Mouse (Mus musculus) stomach, postnatal 0 days (tissue): ENCODE results near the gene Sln. TPM values are rescaled to one million over a fixed set of nuclear protein-coding genes. Genes with fewer than 3 reads are reported as not detected.

Experiments
- ATAC-seq: fragments of 200-750 bp; cut with Nextera tagmentation; 2 replicates; pipeline ENCODE4 v1.8.0; 2017; ENCODE audit not compliant: low FRiP score, low TSS enrichment
- DNase-seq: peaks from one replicate; pipeline ENCODE4 v3.0.0-alpha.2; 2016; ENCODE audit warnings: low spot score
- H3K27ac ChIP-seq: fragments of 300-500 bp; sonication (generic); replicated peaks from 2 replicates; pipeline ENCODE4 v1.5.1; 2014; ENCODE audit warnings: mild to moderate bottlenecking, control low read depth
- H3K27me3 ChIP-seq: fragments of 300-500 bp; sonication (generic); 2 replicates; pipeline ENCODE4 v1.6.1; 2014; ENCODE audit warnings: low read length; ENCODE audit not compliant: control insufficient read depth, insufficient read depth
- H3K36me3 ChIP-seq: fragments of 300-500 bp; sonication (generic); 2 replicates; pipeline ENCODE4 v1.6.1; 2014; ENCODE audit warnings: low read length, mixed read lengths; ENCODE audit not compliant: control insufficient read depth, insufficient read depth
- H3K4me1 ChIP-seq: fragments of 300-500 bp; sonication (generic); replicated peaks from 2 replicates; pipeline ENCODE4 v1.6.1; 2014; ENCODE audit warnings: antibody characterized with exemption; ENCODE audit not compliant: control insufficient read depth, insufficient read depth
- H3K4me2 ChIP-seq: fragments of 300-500 bp; sonication (generic); replicated peaks from 2 replicates; pipeline ENCODE4 v1.6.1; 2014; ENCODE audit warnings: low read depth, mild to moderate bottlenecking, control low read depth, moderate library complexity
- H3K4me3 ChIP-seq: fragments of 300-500 bp; sonication (generic); 2 replicates; pipeline ENCODE4 v1.5.1; 2014; ENCODE audit warnings: low read depth, low read length, control low read depth
- H3K9ac ChIP-seq: fragments of 300-500 bp; sonication (generic); 2 replicates; pipeline ENCODE4 v1.6.1; 2014; ENCODE audit warnings: mild to moderate bottlenecking, low read length, control low read depth, mixed read lengths
- H3K9me3 ChIP-seq: fragments of 300-500 bp; sonication (generic); 2 replicates; pipeline ENCODE4 v1.6.1; 2016; ENCODE audit warnings: low read length; ENCODE audit not compliant: control insufficient read depth
- CTCF ChIP-seq: IDR thresholded peaks from 2 replicates; pipeline ENCODE4 v1.5.1; 2016; ENCODE audit warnings: antibody characterized with exemption, low read depth, mild to moderate bottlenecking, moderate library complexity
- EP300 ChIP-seq: optimal IDR thresholded peaks from 2 replicates; pipeline ENCODE3; 2016; ENCODE audit warnings: antibody characterized with exemption
- WGBS: fragments of 180-500 bp; shearing (Covaris S2); extraction: QIAGEN DNeasy Blood & Tissue Kit; methylation state at CpG from one replicate; pipeline ENCODE4 v1.1.7; 2014; 5-methylcytosine and 5-hydroxymethylcytosine counted together
- polyA plus RNA-seq: library from polyadenylated mRNA; unstranded; fragments of >200 nt; fragmentation: Nextera tagmentation; extraction: Ambion mirVana; gene quantifications from 2 replicates; pipeline ENCODE4 v1.2.1, GENCODE M21; 2015

The Sln gene
- 0.30 and 0.80 TPM in 2 replicates for polyA plus RNA-seq

DNA sequence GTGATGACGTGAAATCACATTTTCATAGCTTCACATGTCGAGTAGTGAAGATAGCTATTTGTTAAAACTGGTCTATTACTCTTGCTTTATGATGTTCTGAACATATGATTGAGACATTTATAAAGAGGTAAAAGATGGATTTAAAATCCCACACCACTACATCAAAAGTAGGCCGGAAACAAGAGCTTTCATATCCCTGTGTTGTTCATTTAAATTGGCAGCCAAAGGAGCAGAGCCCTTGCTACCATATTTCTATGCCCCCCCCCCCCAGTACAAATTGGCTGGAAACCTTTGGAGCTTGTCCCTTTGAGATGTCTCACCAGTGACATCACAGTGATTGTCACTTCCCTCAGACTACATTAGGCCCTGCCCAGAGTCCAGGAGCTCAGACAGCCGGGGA, at the start of gene Sln:
Gene Sln, plus strand, starts transcription at position 301 of the 400 bp plus-strand sequence.
- no peak within 1 kb of the TSS for H3K9ac ChIP-seq
- H3K27me3 ChIP-seq = no peaks in the 10 kb centered on the region
- H3K4me3 ChIP-seq = no peak within 1 kb of the TSS
- H3K9me3 ChIP-seq = no peaks in the 10 kb centered on the region
- TF ChIP-seq CTCF = no peak
- no peak for TF ChIP-seq EP300
- H3K36me3 ChIP-seq = no peaks in the 10 kb centered on the region
- H3K4me1 ChIP-seq = no peaks in the 10 kb centered on the region
- no peak within 1 kb of the TSS for H3K27ac ChIP-seq
- DNase-seq (no peak), ATAC-seq (no peak)
- WGBS = 82% methylated on average over 4 of the region's 4 CpGs
- no peak within 1 kb of the TSS for H3K4me2 ChIP-seq

DNA sequence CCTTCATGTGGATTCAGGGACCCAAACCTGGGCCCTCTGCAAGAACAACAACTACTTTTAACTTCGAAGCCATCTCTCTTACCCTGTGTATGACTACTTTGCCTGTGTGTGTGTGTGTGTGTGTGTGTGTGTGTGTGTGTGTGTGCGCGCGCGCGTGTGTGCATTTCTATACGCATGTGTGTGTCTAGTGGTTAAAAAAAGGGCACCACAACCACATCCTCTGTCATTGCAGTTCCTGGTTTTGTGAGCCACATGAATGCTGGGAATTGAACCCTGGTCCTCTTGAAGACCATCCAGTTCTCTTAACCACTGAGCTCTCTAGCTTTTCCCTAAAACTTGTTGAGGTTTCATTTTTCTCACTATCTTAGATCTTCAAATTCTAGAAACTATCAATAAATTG, 47.0 kb upstream of the Sln start:
- no peaks in the 10 kb centered on the region for H3K27me3 ChIP-seq
- H3K27ac ChIP-seq = no peak overlapping the region
- no peak overlapping the region for H3K4me2 ChIP-seq
- ATAC-seq (no peak), DNase-seq (no peak)
- no peak overlapping the region for H3K9ac ChIP-seq
- H3K36me3 ChIP-seq = no peaks in the 10 kb centered on the region
- no peaks in the 10 kb centered on the region for H3K4me1 ChIP-seq
- TF ChIP-seq CTCF = no peak
- no peak for TF ChIP-seq EP300
- no peaks in the 10 kb centered on the region for H3K9me3 ChIP-seq
- WGBS = 98% methylated on average over 7 of the region's 7 CpGs
- H3K4me3 ChIP-seq = no peak overlapping the region

DNA sequence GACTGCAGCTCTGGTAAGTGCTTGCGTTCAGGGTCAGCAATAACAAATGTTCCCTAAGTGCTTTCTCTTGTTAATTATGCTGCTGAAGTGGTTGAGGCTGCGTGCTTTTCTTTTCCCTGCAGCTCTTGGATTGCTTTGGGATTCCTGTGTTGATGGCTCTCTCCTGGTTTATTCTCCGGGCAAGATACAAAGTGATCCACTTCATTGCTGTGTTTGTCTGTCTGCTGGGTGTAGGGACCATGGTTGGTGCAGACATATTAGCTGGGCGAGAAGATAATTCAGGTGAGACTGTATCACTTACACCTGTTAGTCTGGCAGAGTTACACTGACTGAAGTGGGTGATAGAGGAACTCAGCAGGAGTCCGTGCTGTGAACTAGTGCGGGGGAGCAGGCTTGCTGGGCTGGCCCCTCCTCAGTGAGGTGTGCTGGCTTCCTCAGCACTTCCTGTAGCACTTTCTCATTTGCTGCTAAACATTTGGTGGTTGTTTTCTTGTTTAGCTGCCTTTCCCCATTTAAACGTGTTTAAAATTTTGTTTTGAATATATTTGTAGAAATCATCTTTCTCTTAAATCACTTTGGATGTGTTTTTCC, 43.4 kb upstream of the Sln start:
- Histone ChIP-seq H3K4me3 (no peak overlapping the region), H3K27me3 (no peaks in the 10 kb centered on the region), H3K36me3 (no peaks in the 10 kb centered on the region), H3K9me3 (no peaks in the 10 kb centered on the region), H3K4me2 (no peak overlapping the region), H3K4me1 (no peaks in the 10 kb centered on the region), H3K27ac (no peak overlapping the region), H3K9ac (no peak overlapping the region)
- DNase-seq = no peak
- 23% methylated on average over 7 of the region's 7 CpGs for WGBS
- no peak for TF ChIP-seq EP300
- ATAC-seq = no peak

DNA sequence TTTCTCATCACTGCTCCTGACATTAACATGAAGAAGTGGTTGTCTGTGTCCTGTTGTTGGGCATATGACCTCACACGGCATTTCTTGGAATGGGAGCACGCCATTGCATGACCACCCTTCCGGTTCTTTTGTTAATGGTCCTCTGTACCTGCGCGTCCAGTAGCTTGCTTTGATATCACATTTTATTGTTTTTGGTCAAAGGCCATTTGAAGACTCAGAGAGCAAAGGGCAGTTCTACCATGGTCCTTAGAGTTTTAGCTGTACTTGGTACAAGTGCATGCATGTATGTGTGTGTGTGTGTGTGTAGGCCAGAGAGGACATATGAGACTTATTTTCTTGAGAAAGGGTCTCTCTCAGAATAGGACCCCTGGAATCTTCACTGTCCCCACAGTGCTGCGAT, 36.5 kb upstream of the Sln start:
- DNase-seq = no peak
- H3K36me3 ChIP-seq = no peaks in the 10 kb centered on the region
- H3K27me3 ChIP-seq = no peaks in the 10 kb centered on the region
- H3K9ac ChIP-seq = no peak overlapping the region
- no peak overlapping the region for H3K4me2 ChIP-seq
- no peaks in the 10 kb centered on the region for H3K4me1 ChIP-seq
- no peaks in the 10 kb centered on the region for H3K9me3 ChIP-seq
- H3K4me3 ChIP-seq = no peak overlapping the region
- ATAC-seq = no peak
- TF ChIP-seq EP300 (no peak), CTCF (no peak)
- WGBS = 92% methylated on average over 6 of the region's 6 CpGs
- H3K27ac ChIP-seq = no peak overlapping the region

DNA sequence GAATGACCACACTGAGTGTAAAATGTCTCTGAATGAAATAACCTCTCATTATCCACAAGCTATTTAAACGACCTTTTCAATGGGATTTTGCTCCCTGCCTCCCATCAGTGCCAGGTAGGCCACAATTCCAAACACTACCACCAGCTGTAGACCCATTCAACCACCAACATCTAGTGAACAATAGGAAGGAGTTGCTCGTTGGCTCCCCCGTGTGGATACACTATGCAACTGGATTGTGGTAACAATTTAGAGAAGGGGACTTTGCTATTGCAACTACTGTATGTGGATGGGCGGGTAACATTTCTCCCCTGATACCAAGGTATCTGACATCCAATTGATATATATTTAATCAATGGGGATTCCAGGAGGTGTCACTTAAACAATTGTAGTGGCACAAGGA, 31.2 kb upstream of the Sln start:
- Histone ChIP-seq H3K36me3 (no peaks in the 10 kb centered on the region), H3K4me3 (no peak overlapping the region), H3K4me2 (no peak overlapping the region), H3K27me3 (no peaks in the 10 kb centered on the region), H3K27ac (no peak overlapping the region), H3K9ac (no peak overlapping the region), H3K4me1 (no peaks in the 10 kb centered on the region), H3K9me3 (no peaks in the 10 kb centered on the region)
- 35% methylated on average over 4 of the region's 4 CpGs for WGBS
- DNase-seq (peak; percentile 62), ATAC-seq (no peak)
- TF ChIP-seq CTCF = peak; percentile 87
- TF ChIP-seq EP300 = no peak

DNA sequence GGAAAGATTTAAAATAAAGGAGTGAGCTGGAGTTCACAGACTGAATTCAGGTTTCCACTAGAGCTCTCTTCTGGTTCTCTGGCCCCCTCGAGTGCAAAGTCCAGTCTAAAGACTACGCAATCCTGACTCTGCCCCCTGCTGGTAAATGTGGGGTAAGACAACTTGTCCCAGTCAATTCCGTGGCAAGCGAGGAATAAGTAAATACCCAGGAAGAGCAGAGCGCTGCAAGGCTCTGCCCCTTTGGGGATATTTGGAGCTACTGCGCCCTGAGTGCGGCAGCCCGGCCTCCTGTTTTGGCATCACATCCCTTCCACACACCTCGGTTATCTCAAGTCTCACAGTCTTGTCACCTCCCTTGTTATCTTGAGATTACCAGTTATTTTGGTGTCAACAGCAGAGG, 24.6 kb upstream of the Sln start:
- H3K36me3 ChIP-seq = no peaks in the 10 kb centered on the region
- no peak overlapping the region for H3K9ac ChIP-seq
- no peak overlapping the region for H3K4me2 ChIP-seq
- H3K9me3 ChIP-seq = no peaks in the 10 kb centered on the region
- peak; percentile 32; the same call in 1 of the 2 replicates for ATAC-seq
- H3K4me1 ChIP-seq = no peaks in the 10 kb centered on the region
- DNase-seq = peak; percentile 34
- TF ChIP-seq EP300 (no peak), CTCF (peak; percentile 83)
- H3K4me3 ChIP-seq = no peak overlapping the region
- H3K27me3 ChIP-seq = no peaks in the 10 kb centered on the region
- WGBS = 6% methylated on average over 9 of the region's 9 CpGs
- H3K27ac ChIP-seq = no peak overlapping the region
